Mouse (Mus musculus): ENCODE measurements around the gene Tmem136.

Tmem136 gene

GRCm38 (mm10) chr9:43076163-43076562 lies 40.2 kb downstream of the Tmem136 start:
- DNase-seq (ENCODE audit: low spot score) = no peak

GRCm38 (mm10) chr9:43074611-43075010 lies 41.8 kb downstream of the Tmem136 start:
- no peak for DNase-seq (ENCODE audit: low spot score)

DNA sequence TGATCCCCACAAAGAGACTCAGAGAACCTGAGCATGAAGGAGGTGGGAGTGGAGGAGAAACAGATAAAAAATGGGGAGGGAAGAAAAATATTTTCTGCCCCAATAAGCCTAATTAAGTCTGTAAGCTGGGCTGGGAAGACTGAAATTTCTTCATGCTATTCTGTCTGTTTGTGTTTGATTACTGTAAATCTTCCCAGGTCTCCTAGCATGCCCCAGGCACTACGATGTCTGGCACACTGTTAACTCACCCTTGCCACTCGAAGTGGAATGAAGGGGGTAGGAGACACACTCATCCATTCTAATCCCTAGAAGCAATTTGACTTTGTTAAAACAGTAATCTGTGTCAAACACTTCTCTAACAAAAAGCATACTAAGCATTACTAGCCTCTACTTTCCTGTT lies 44.6 kb downstream of the Tmem136 start:
- no peak for DNase-seq (ENCODE audit: low spot score)

DNA sequence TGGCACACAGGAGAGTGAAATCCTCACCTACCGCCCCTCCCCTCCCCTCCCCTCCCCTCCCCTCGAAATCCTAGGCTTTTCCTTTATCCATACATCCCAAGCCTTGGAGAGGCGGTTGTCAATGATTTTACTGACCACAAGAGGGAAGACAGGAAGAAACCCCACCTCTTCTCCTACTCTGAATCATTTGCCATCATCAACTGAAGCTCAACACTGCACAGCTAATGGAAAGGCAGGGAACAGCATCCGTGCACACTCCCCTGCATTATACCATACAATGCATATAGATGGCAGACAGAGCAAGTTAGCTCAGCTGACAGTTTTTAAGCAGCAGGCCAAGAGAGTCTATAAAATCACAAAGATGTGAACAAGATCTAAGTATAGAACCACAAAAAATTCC lies 45.2 kb downstream of the Tmem136 start:
- no peak for DNase-seq (ENCODE audit: low spot score)

- no peak for DNase-seq (ENCODE audit: low spot score)
These were observed 45.8 kb downstream of the Tmem136 start for GRCm38 (mm10) chr9:43070566-43070965.

DNA sequence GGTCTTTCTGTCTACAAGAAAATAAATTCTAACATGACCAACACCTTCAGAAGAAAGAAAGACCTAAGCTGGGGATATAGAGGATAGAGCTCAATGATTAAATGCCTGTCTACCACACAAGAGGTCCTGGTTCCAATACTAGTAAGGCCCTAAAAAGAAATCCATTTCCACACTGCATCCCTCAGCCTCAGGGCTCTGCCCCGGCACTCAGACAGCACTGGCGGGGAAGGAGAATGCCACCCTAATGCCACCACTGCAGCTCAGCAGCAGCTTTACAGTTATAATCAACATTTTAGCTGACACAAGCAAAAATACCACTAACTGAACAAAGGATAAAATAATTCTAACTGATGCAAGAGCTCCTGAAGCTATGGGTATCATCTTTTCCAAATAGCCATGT lies 46.2 kb downstream of the Tmem136 start:
- DNase-seq (ENCODE audit: low spot score) = no peak

GRCm38 (mm10) chr9:43067896-43068295 lies 48.5 kb downstream of the Tmem136 start:
- DNase-seq (ENCODE audit: low spot score) = no peak

DNA sequence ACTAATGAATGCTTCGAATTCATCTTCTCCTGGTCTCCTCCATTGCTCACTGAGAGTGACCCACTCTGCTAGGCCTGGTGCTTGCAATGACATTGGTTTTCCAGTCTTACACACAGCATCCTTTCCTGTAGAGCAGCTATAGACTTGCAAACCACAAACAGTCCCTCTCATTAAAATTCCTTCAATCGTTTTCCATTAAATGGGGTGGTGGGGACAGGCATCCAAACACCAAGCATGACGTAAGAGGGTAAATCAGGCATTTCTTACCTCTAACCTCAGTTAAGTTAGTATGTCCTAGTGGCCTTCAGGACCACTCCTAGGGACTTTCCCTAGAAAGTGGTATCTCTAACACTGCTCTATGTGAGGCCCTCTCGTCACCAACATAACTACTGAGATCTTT lies 51.1 kb downstream of the Tmem136 start:
- no peak for DNase-seq (ENCODE audit: low spot score)

- DNase-seq (ENCODE audit: low spot score) = no peak
These were observed 54.8 kb downstream of the Tmem136 start for GRCm38 (mm10) chr9:43061545-43061944.

Data from c-Kit-positive CD71-positive TER-119-positive erythroid progenitor cells, embryonic 14.5 days (primary cell).